Mouse (Mus musculus) liver, embryonic 16.5 days (tissue): ENCODE results near the gene Tanc1. TPM values are rescaled to one million over a fixed set of nuclear protein-coding genes. Genes with fewer than 3 reads are reported as not detected.

ENCODE experiments used
- ATAC-seq: fragments of 200-750 bp; cut with Nextera tagmentation; 2 replicates; pipeline ENCODE4 v1.8.0; 2017; ENCODE audit warnings: low read depth, mild to moderate bottlenecking, moderate number of reproducible peaks, moderate library complexity
- H3K27ac ChIP-seq: fragments of 300-500 bp; sonication (generic); 2 replicates; pipeline ENCODE4 v1.5.1; 2014; ENCODE audit warnings: mild to moderate bottlenecking, low read length
- H3K27me3 ChIP-seq: fragments of 300-500 bp; sonication (generic); 2 replicates; pipeline ENCODE4 v1.6.1; 2014; ENCODE audit warnings: low read depth, low read length, mixed read lengths; ENCODE audit not compliant: control insufficient read depth, insufficient read depth
- H3K36me3 ChIP-seq: fragments of 300-500 bp; sonication (generic); 2 replicates; pipeline ENCODE4 v1.6.1; 2014; ENCODE audit warnings: mild to moderate bottlenecking; ENCODE audit not compliant: control insufficient read depth, insufficient read depth
- H3K4me1 ChIP-seq: fragments of 300-500 bp; sonication (generic); 2 replicates; pipeline ENCODE4 v1.6.1; 2014; ENCODE audit warnings: low read depth, low read length, mixed read lengths; ENCODE audit not compliant: control insufficient read depth
- H3K4me2 ChIP-seq: fragments of 300-500 bp; sonication (generic); 2 replicates; pipeline ENCODE4 v1.6.1; 2014; ENCODE audit warnings: low read depth, low read length, mixed read lengths
- H3K4me3 ChIP-seq: fragments of 300-500 bp; sonication (generic); 2 replicates; pipeline ENCODE4 v1.5.1; 2014; ENCODE audit warnings: low read depth, mild to moderate bottlenecking, low read length
- H3K9ac ChIP-seq: fragments of 300-500 bp; sonication (generic); 2 replicates; pipeline ENCODE4 v1.6.1; 2014; ENCODE audit warnings: low read depth, low read length
- H3K9me3 ChIP-seq: fragments of 300-500 bp; sonication (generic); replicated peaks from 2 replicates; pipeline ENCODE4 v1.6.1; 2016; ENCODE audit warnings: low read length; ENCODE audit not compliant: control insufficient read depth
- WGBS: fragments of 180-500 bp; shearing (Covaris S2); extraction: QIAGEN DNeasy Blood & Tissue Kit; methylation state at CpG from one replicate; pipeline ENCODE4 v1.1.7; 2014; ENCODE audit not compliant: insufficient replicate concordance; 5-methylcytosine and 5-hydroxymethylcytosine counted together
- polyA plus RNA-seq: library from polyadenylated mRNA; unstranded; fragments of >200 nt; fragmentation: Nextera tagmentation; extraction: Ambion mirVana; gene quantifications from 2 replicates; pipeline ENCODE4 v1.2.1, GENCODE M21; 2015

The Tanc1 gene
- polyA plus RNA-seq, 1 experiment from 2014 or later: 3.9 TPM

DNA sequence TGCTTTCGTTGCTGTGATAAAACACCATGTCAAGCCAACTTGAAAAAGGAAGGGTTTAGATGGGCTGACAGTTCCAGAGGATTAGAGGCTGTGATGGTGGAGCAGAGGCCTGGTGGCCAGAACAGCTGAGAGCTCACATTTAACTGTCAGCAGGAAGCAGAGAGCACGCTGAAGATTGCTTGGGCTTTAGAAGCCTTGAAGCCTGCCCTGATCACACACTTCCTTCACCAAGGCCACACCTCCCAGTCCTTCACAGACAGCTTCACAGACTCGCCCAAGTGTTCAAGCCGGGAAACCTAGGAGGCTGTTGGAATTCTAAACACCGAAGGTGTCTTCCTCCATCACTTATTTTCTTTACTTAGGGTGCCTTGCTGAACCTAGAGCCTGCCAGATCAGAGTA is 12.0 kb downstream of the Tanc1 start:
- H3K9me3 ChIP-seq: no peaks in the 10 kb centered on the region
- H3K9ac ChIP-seq: no peak overlapping the region
- no peaks in the 10 kb centered on the region; the same call in 1 of the 2 replicates for H3K4me1 ChIP-seq
- WGBS: 46% methylated on average over 5 of the region's 5 CpGs
- no peaks in the 10 kb centered on the region for H3K27me3 ChIP-seq
- ATAC-seq: no peak
- H3K36me3 ChIP-seq: no peaks in the 10 kb centered on the region
- no peak overlapping the region for H3K27ac ChIP-seq
- H3K4me3 ChIP-seq: no peak overlapping the region
- no peak overlapping the region for H3K4me2 ChIP-seq

DNA sequence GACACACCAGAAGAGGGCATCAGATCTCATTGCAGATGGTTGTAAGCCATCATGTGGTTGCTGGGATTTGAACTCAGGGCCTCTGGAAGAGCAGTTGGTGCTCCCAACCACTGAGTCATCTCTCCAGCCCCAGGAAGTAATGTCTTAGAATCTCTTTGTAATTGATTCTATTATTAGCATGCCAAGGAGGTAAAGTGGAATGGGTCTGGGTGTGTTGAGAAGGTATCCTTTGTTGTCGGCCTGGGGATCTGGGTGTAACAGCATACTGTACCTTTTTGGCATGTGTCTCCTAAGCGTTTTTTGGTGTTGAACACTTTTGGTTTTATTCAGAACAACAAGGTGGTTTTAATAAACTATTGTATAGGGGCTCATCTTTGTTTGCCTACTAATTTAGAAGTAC is 13.6 kb downstream of the Tanc1 start:
- Histone ChIP-seq H3K4me2 (no peak overlapping the region), H3K9me3 (no peaks in the 10 kb centered on the region), H3K27ac (no peak overlapping the region), H3K27me3 (no peaks in the 10 kb centered on the region), H3K36me3 (no peaks in the 10 kb centered on the region), H3K4me1 (no peaks in the 10 kb centered on the region; the same call in 1 of the 2 replicates), H3K4me3 (no peak overlapping the region), H3K9ac (no peak overlapping the region)
- no peak for ATAC-seq
- whole genome bisulfite sequencing: 48% methylated on average over 2 of the region's 2 CpGs

DNA sequence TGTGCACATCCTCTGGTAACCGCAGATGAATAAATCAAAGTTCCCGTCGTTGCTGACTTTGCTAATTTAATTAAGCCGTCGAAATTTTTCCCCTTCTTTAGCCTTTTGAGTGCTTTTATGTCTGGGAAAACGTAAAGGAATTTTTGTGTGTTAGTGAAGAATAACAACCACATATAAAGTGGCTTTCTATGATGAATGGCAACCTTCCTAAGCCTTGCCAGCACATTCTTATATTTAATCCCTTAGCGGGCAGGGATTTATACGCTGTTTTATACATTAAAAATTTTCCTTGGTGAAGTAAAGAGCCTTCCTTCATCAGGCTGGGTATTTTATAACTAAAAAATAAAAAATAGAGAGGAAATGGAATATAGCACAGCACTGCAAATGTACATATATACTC is 14.1 kb downstream of the Tanc1 start:
- Histone ChIP-seq H3K27ac (no peak overlapping the region), H3K4me3 (no peak overlapping the region), H3K4me1 (no peaks in the 10 kb centered on the region; the same call in 1 of the 2 replicates), H3K9ac (no peak overlapping the region), H3K4me2 (no peak overlapping the region), H3K36me3 (no peaks in the 10 kb centered on the region), H3K9me3 (no peaks in the 10 kb centered on the region), H3K27me3 (no peaks in the 10 kb centered on the region)
- ATAC-seq: no peak
- 73% methylated on average over 8 of the region's 8 CpGs for WGBS

DNA sequence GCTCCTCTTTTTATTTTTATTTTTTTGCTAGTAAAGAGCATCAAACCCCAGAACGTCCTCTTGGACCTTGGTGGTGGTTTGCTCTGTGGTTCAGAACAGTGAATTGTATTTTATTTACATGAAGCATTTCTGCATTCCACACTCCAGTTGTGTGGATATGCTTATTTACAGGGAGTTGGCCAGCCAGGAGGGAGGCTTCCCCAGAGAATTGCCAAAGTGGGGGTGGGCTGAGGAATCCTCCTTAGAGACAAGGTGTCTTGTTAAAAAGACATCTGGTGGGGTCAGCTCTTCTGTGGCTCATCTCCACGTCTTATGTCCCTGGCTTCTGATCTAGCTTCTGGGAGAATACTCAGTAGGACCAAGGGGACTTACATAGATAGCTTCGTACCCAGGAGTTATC is 14.6 kb downstream of the Tanc1 start:
- Histone ChIP-seq H3K4me2 (no peak overlapping the region), H3K36me3 (no peaks in the 10 kb centered on the region)
- 50% methylated on average over 3 of the region's 3 CpGs for WGBS

DNA sequence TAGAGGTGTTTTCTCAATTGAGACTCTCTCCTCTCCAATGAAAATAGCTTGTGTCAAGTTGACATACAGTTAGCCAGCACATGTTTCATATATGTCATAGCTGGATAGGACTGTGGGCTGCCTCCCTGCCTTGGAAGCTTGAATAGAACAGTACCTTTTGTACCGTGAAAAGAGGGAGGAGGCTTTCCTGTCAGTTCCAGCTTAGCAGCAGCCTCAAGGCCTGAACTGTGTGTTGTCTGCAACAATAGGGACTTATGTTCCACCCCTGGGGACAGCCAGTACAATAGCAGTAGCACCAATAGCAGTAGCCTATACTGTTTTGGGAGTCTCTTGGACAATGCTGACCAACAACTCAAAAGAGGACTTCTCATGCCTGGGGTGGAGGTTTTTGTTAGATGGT is 15.7 kb downstream of the Tanc1 start:
- no peaks in the 10 kb centered on the region for H3K36me3 ChIP-seq
- 30% methylated on average over 1 of the region's 1 CpGs for WGBS
- no peak overlapping the region for H3K4me2 ChIP-seq
- H3K9ac ChIP-seq: no peak overlapping the region
- H3K9me3 ChIP-seq: no peaks in the 10 kb centered on the region
- no peaks in the 10 kb centered on the region for H3K27me3 ChIP-seq
- no peak overlapping the region for H3K4me3 ChIP-seq
- H3K27ac ChIP-seq: no peak overlapping the region
- no peak for ATAC-seq
- no peaks in the 10 kb centered on the region; the same call in 1 of the 2 replicates for H3K4me1 ChIP-seq

More for the DNA sequence above, 14.6 kb downstream of the Tanc1 start:
- Histone ChIP-seq H3K9me3 (no peaks in the 10 kb centered on the region), H3K9ac (no peak overlapping the region), H3K4me3 (no peak overlapping the region), H3K27me3 (no peaks in the 10 kb centered on the region), H3K4me1 (no peaks in the 10 kb centered on the region; the same call in 1 of the 2 replicates), H3K27ac (no peak overlapping the region)
- ATAC-seq: no peak

DNA sequence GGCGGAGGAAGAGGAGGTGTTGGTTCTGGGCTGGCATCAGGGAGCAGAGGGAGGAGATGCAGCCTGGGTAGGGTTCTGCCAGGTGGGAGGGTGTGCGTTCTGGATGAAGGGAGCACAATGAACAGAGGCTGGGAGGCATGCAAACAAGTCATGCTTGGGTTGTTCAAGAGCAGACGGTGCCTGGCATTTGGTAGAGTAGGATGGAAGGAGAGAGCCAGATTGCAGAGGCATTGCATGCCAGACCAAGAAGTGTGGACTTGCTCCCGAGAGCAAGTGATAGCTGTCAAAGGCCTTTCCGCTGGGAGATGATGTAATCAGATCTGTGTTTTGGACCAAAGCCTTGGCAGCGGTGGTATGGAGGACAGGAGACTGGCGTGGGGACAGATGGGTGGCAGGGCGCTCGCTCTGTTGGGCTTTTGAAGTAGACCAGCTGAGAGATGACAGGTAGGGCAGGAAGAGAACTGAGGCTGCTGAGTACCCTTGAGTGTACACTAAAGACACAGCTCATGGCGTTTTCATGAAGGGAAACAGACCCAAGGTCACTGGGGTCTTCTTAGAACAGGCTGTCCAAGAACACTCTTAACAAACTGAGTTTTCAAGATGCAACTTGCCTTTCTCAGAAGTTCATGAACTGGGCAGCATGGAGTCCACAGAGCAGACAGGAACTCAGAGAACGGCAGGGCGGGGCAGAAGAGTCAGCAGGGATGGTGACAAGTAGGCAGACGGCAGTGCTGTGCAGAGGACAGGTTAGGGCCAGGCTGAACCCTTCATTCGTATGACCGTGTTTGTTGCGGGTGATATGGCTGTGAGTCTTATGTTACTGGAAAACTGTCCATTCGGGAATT is 16.4 kb downstream of the Tanc1 start:
- Histone ChIP-seq H3K9ac (no peak overlapping the region), H3K4me1 (no peaks in the 10 kb centered on the region; the same call in 1 of the 2 replicates), H3K27ac (no peak overlapping the region), H3K27me3 (no peaks in the 10 kb centered on the region), H3K4me2 (no peak overlapping the region), H3K36me3 (no peaks in the 10 kb centered on the region), H3K9me3 (no peaks in the 10 kb centered on the region), H3K4me3 (no peak overlapping the region)
- ATAC-seq: no peak; the same call in 1 of the 2 replicates
- WGBS: 57% methylated on average over 17 of the region's 17 CpGs

DNA sequence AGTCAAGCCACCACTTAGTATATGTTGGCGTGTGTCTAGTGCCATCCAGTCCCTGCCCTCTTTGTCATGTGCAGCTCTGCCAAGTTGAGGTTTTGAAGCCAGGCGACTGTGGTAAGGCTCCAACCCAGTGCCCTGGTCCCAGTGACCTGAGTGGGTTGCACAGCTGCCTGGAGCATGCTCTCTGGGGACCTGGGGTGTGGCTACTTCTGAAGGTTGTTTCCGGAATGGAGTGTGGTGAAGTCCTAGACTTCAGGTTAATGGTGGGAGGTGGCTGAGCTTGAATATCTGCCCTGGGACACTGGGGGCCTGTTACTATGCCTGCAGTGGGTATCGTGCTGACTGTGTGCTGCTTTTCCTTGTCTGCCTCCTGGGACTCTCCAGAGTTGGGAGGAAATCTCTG is 18.0 kb downstream of the Tanc1 start:
- Histone ChIP-seq H3K4me3 (no peak overlapping the region), H3K36me3 (no peaks in the 10 kb centered on the region), H3K4me2 (no peak overlapping the region), H3K27ac (no peak overlapping the region), H3K9ac (no peak overlapping the region), H3K27me3 (no peaks in the 10 kb centered on the region), H3K4me1 (no peaks in the 10 kb centered on the region; the same call in 1 of the 2 replicates), H3K9me3 (no peaks in the 10 kb centered on the region)
- 63% methylated on average over 4 of the region's 4 CpGs for WGBS
- no peak for ATAC-seq

DNA sequence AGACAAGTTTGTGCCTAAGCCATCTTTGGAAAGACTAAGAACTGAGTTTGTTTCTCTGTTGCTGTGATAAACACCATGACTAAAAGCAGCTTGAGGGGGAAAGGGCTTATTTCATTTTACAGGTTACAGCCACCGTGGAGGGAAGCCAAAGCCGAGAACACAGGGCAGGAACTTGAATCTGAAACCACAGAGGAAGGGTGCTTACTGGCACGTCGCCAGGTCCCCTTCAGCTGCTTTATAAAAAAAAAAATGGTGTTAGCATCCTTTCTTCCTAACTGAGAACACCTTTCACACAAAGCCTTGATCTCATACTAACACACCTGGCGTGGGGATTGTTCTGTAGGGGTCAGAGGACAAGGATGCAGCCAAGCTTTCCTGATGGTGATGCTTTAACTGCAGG is 19.6 kb downstream of the Tanc1 start:
- no peaks in the 10 kb centered on the region; the same call in 1 of the 2 replicates for H3K4me1 ChIP-seq
- H3K4me3 ChIP-seq: no peak overlapping the region
- no peak for ATAC-seq
- 22% methylated on average over 5 of the region's 5 CpGs for WGBS
- no peak overlapping the region for H3K27ac ChIP-seq
- no peaks in the 10 kb centered on the region for H3K27me3 ChIP-seq
- no peaks in the 10 kb centered on the region for H3K36me3 ChIP-seq
- H3K4me2 ChIP-seq: no peak overlapping the region
- H3K9me3 ChIP-seq: no peaks in the 10 kb centered on the region
- H3K9ac ChIP-seq: no peak overlapping the region

DNA sequence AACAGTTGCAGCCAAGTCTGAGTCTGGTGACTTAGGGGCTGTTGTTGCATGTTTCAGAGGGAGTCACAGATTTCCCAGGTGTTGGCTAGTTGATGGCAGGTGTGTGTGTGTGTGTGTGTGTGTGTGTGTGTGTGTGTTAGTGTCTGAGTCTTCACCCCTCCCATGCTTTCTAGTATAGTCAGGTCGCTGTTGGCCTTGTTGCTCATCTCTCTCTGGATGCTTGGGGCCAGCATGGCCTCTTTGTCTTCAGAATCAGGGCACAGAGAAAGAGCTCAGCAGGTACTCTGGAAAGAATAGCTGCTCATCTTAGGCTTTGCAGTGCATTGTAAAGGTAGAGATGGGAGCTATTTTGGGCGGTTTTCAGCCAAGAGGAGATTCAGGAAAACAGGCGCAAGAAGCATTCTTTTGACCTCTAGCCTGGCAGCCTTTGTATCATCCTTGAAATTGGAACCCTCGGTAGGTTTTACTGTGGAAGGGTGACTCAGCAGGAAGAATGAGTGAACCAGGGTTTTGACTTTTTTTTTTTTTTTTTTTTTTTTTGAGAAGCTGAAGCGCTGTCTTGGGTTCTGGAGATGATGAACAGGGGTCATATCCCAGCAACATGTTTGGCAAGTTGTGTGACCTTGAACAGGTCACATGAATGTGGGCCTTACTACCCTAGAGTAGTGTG is 22.1 kb downstream of the Tanc1 start:
- H3K4me2 ChIP-seq: no peak overlapping the region
- 61% methylated on average over 5 of the region's 5 CpGs for WGBS
- no peak overlapping the region for H3K9ac ChIP-seq

More for the DNA sequence above, 22.1 kb downstream of the Tanc1 start:
- ATAC-seq: no peak
- Histone ChIP-seq H3K9me3 (no peaks in the 10 kb centered on the region), H3K4me1 (no peaks in the 10 kb centered on the region), H3K27ac (no peak overlapping the region), H3K4me3 (no peak overlapping the region), H3K36me3 (no peaks in the 10 kb centered on the region), H3K27me3 (no peaks in the 10 kb centered on the region)
